Mouse (Mus musculus): ENCODE results near the gene Clnk.

- TF ChIP-seq POLR2A (IDR thresholded peaks at IDR 0.05; ENCODE audit: low read depth, low read length) (no peak), CTCF (IDR thresholded peaks at IDR 0.05; ENCODE audit: borderline replicate concordance, insufficient read depth, low read length) (no peak)
Measured at GRCm38 (mm10) chr5:38869976-38870375, 6.6 kb downstream of the Clnk start.

Measured in embryonic fibroblast, embryonic 13.5 days (primary cell).